Mouse (Mus musculus): ENCODE results near the gene Gm20605.

- TF ChIP-seq CTCF (conservative IDR thresholded peaks at IDR 0.05 in 1 of 2, IDR thresholded peaks at IDR 0.05 in 1 of 2; ENCODE audit: low read depth in 2 of 2, low read length in 2 of 2): no peak
- no peak for TF ChIP-seq UBTF (IDR thresholded peaks at IDR 0.05; ENCODE audit: low read depth, low read length)
- TF ChIP-seq EP300 (IDR thresholded peaks at IDR 0.05; ENCODE audit: low read length): no peak
- no peak for TF ChIP-seq TCF12 (IDR thresholded peaks at IDR 0.05; ENCODE audit: low read depth, low read length)
- no peak for TF ChIP-seq POLR2A (IDR thresholded peaks at IDR 0.05; ENCODE audit: low read depth, low read length)
- no peak for TF ChIP-seq ELF1 (IDR thresholded peaks at IDR 0.05; ENCODE audit: low read depth, low read length)
- TF ChIP-seq ZC3H11A (IDR thresholded peaks at IDR 0.05; ENCODE audit: low read depth, low read length): no peak
- no peak for TF ChIP-seq RCOR1 (conservative IDR thresholded peaks at IDR 0.05; ENCODE audit: low read depth, low read length)
- TF ChIP-seq E2F4 (IDR thresholded peaks at IDR 0.05; ENCODE audit: insufficient replicate concordance, low read depth, low read length): no peak
Measured at GRCm38 (mm10) chr5:137595921-137596320, 33.1 kb upstream of the Gm20605 start.

Measured in CH12.LX (cell line).